Mouse (Mus musculus) liver, adult 2 months (tissue): ENCODE data around the gene 5730522E02Rik. TPM values are rescaled to one million over a fixed set of nuclear protein-coding genes. Genes with fewer than 3 reads are reported as not detected.

Source experiments
- DNase-seq: peaks from one replicate; pipeline ENCODE4 v3.0.0-alpha.2; 2011; ENCODE audit warnings: low read depth, low spot score; ENCODE audit errors: extremely low read depth
- H3K27ac ChIP-seq: fragments of 200-500 bp; replicated peaks from 2 replicates; pipeline ENCODE4 v1.5.1; 2012; ENCODE audit warnings: low read depth, mild to moderate bottlenecking, control low read depth, inconsistent platforms, low read length; ENCODE audit not compliant: insufficient read depth
- H3K27me3 ChIP-seq: fragments of 200-500 bp; 2 replicates; pipeline ENCODE4 v1.6.1; 2012; ENCODE audit warnings: mild to moderate bottlenecking, moderate library complexity, low read length, inconsistent platforms; ENCODE audit not compliant: control insufficient read depth, insufficient read depth
- H3K36me3 ChIP-seq: fragments of 200-500 bp; 2 replicates; pipeline ENCODE4 v1.6.1; 2012; ENCODE audit warnings: low read length, inconsistent platforms; ENCODE audit not compliant: control insufficient read depth, insufficient read depth
- H3K4me1 ChIP-seq: fragments of 200-500 bp; 2 replicates; pipeline ENCODE4 v1.6.1; 2011; ENCODE audit warnings: low read length; ENCODE audit not compliant: control insufficient read depth, insufficient read depth
- H3K4me3 ChIP-seq: fragments of 200-500 bp; 2 replicates; pipeline ENCODE4 v1.5.1; 2011; ENCODE audit warnings: low read depth, mild to moderate bottlenecking, control low read depth, low read length, moderate library complexity; ENCODE audit not compliant: insufficient read depth
- H3K79me2 ChIP-seq: fragments of 200-500 bp; 2 replicates; pipeline ENCODE4 v1.6.1; 2012; ENCODE audit warnings: inconsistent platforms, mild to moderate bottlenecking, low read length, moderate library complexity; ENCODE audit not compliant: control insufficient read depth, insufficient read depth
- H3K9ac ChIP-seq: fragments of 200-500 bp; 2 replicates; pipeline ENCODE4 v1.6.1; 2012; ENCODE audit warnings: low read depth, mild to moderate bottlenecking, control low read depth, inconsistent platforms, low read length
- CTCF ChIP-seq: fragments of 200-500 bp; IDR thresholded peaks from 2 replicates; pipeline ENCODE4 v1.5.1; 2011; ENCODE audit warnings: low read depth, low read length, control low read depth
- POLR2A ChIP-seq: fragments of 200-500 bp; IDR thresholded peaks from 2 replicates; pipeline ENCODE4 v1.6.1; 2011; ENCODE audit warnings: low read length, control low read depth; ENCODE audit not compliant: insufficient read depth; ENCODE audit errors: extremely low read depth
- WGBS: fragments of 180-500 bp; shearing (Covaris S2); methylation state at CpG from one replicate; pipeline ENCODE4 v1.1.7; 2018; 5-methylcytosine and 5-hydroxymethylcytosine counted together
- polyA plus RNA-seq: library from polyadenylated mRNA; depleted of rRNA; stranded (reverse); fragments of >200 nt; gene quantifications from 2 replicates; pipeline ENCODE4 v1.2.3, GENCODE M21; 2012
- total RNA-seq: library from RNA; depleted of rRNA; stranded (reverse); fragments of >200 nt; gene quantifications from 2 replicates; pipeline ENCODE4 v1.2.3, GENCODE M21; 2014

5730522E02Rik gene
- total and polyA plus RNA-seq, 2 experiments, result 0.16 to 0.83 TPM

DNA sequence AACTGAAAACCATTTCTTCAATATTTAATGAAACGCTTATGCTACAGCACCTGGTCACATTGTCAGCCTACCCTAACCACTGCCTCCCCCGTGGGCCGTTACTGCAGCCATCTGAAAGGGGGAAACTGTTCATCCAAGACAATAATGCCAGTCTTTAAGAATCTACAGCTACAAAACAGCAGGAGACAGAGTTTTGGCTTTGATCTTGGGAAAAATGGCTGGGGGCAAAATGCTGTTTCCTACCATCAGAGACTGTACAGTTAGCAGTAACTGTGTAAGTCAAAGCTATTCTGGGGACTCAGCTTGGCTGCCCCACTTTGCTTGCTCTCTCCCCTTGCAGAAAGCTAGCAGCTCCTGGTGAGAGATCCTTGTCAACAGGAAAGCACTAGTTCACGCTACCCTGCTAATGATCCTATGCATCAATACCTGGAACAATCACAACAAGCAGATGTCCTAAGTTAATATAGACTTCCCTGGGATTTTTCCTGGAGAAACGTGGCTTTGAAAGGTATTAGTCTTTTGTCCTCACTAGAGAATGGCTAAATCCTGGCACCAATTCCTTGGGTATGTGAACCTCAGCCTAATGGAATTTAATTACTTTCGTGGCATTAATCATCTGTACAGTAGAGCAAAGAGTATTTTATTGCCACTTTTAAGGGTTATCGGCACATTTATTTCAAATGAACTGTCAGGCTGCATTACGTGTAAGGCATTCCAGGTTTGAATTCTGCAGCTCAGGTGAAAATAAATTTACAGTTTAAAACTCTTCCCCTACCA, 89.6 kb downstream of the 5730522E02Rik start:
- no peak for DNase-seq
- no peak overlapping the region for H3K9ac ChIP-seq
- H3K27ac ChIP-seq, result no peak overlapping the region
- H3K27me3 ChIP-seq, result no peaks in the 10 kb centered on the region
- TF ChIP-seq CTCF, result no peak
- no peak for TF ChIP-seq POLR2A
- H3K4me1 ChIP-seq, result no peaks in the 10 kb centered on the region
- no peaks in the 10 kb centered on the region for H3K36me3 ChIP-seq
- 84% methylated on average over 8 of the region's 8 CpGs for WGBS
- no peak overlapping the region for H3K4me3 ChIP-seq
- no peaks in the 10 kb centered on the region for H3K79me2 ChIP-seq

DNA sequence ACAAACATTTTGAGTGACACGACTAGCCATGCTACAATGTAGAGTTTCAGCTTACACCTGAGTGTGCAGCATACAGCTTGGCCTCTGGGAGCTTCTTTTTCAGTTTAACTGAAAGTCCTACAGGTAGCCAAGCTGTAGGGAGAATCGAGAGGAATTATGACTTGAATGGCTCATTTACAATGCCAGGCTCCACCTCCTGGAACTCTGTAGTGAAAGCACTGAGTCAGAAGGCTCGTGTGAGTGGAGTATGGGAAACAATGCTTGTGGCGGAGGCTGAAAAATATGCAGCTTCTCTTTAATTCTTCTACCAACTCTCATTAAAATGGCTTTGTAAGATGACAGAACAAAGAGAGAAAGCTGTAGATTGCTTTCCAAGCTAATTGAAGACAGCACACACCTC, 92.9 kb downstream of the 5730522E02Rik start:
- no peaks in the 10 kb centered on the region for H3K4me1 ChIP-seq
- H3K36me3 ChIP-seq, result no peaks in the 10 kb centered on the region
- no peak overlapping the region for H3K27ac ChIP-seq
- no peak overlapping the region for H3K4me3 ChIP-seq
- TF ChIP-seq POLR2A (no peak), CTCF (no peak)
- DNase-seq, result no peak
- no peaks in the 10 kb centered on the region for H3K79me2 ChIP-seq
- H3K27me3 ChIP-seq, result no peaks in the 10 kb centered on the region
- H3K9ac ChIP-seq, result no peak overlapping the region
- WGBS, result 80% methylated on average over 4 of the region's 4 CpGs

DNA sequence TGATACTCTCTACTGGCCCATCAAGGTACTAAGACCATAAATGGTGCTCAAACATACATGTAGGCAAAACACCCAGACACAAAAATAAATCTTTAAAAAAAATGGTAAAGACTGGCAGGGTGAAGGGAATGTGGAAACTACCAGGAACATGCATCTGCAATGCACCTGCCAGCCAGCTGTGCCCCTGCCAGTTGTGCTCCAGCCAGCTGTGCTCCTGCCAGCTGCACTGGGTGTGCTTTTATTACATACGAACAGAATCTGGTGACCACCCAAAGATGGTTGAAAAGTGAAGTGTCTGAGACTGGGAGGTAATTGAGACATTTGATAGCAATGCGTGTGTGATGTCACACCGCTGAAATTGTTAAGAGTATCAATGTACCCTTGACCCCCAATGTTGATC, 98.4 kb downstream of the 5730522E02Rik start:
- H3K79me2 ChIP-seq, result no peaks in the 10 kb centered on the region
- peaks cover 6% of the 10 kb centered on the region; the same call in 1 of the 2 replicates for H3K4me1 ChIP-seq
- TF ChIP-seq POLR2A, result no peak
- no peak for TF ChIP-seq CTCF
- H3K27me3 ChIP-seq, result no peaks in the 10 kb centered on the region
- DNase-seq, result no peak
- 22% methylated on average over 3 of the region's 3 CpGs for WGBS
- no peak overlapping the region for H3K4me3 ChIP-seq
- no peak overlapping the region for H3K9ac ChIP-seq
- no peaks in the 10 kb centered on the region for H3K36me3 ChIP-seq
- no peak overlapping the region for H3K27ac ChIP-seq

DNA sequence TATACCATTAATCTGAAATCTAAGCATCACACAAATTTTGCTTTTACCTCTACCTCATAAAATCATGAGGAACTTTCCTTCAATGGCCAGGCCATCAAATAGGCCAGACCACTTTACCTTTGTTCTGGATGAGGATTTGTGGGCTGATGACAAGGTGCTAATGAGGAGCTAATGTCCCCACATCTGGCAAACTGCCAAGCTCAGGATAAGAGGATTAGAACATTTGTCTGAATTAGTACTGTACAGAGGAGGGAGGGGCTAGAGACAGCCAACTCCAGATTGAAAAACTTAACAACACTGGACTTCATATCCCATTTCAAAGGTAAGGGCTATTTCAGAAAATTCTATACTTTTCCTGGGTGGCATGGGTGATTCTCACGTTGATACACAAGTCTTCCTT, 101.9 kb downstream of the 5730522E02Rik start:
- TF ChIP-seq CTCF (no peak), POLR2A (no peak)
- Histone ChIP-seq H3K79me2 (no peaks in the 10 kb centered on the region), H3K9ac (no peak overlapping the region), H3K36me3 (no peaks in the 10 kb centered on the region), H3K27ac (no peak overlapping the region), H3K4me1 (peaks cover 6% of the 10 kb centered on the region; the same call in 1 of the 2 replicates), H3K4me3 (no peak overlapping the region), H3K27me3 (no peaks in the 10 kb centered on the region; the same call in 1 of the 2 replicates)
- 71% methylated on average over 1 of the region's 1 CpGs for WGBS
- no peak for DNase-seq

DNA sequence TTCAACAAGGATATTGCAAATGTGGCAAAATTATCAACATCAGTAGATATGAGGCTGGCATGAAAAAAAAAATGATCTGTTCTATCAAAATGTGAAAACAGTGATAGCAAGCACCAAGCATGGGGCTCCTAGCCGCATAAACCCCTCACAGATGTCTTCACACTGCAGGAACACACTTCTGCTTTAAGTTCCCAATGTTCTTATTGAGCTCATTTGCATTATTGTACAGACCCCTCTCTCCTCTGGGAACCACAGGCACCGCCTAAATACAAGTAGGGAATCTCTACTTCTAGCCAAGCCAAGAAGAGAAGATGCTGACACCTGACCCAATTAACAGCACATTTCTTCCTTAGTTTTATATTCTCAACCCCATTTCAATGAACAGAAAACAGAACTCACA, 105.9 kb downstream of the 5730522E02Rik start:
- Histone ChIP-seq H3K4me3 (no peak overlapping the region), H3K27me3 (no peaks in the 10 kb centered on the region; the same call in 1 of the 2 replicates), H3K27ac (no peak overlapping the region), H3K79me2 (no peaks in the 10 kb centered on the region), H3K36me3 (no peaks in the 10 kb centered on the region), H3K9ac (no peak overlapping the region), H3K4me1 (peaks cover 2% of the 10 kb centered on the region; the same call in 1 of the 2 replicates)
- no peak for DNase-seq
- 84% methylated on average over 2 of the region's 2 CpGs for WGBS
- TF ChIP-seq CTCF (no peak), POLR2A (no peak)

DNA sequence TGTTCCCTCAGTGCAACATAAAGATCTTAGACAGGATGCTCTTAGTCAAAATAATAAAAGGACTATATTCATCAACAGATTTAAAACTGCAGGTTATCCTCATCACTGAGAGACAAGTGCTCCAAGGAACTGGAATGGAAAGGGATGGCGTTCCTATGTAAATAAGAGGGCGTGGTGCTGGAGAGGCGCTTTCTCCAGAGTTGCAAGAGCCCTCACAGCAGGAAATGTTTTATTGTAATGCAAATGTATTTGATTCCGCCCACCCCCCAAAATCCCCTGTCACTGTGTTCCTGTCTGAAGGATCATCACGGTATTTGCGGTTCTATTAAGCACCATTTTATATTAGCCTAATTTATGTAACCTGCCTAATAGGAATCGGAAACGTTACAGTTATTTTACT, 106.9 kb downstream of the 5730522E02Rik start:
- WGBS, result 17% methylated on average over 8 of the region's 8 CpGs
- no peaks in the 10 kb centered on the region for H3K36me3 ChIP-seq
- TF ChIP-seq POLR2A, result no peak
- no peak for TF ChIP-seq CTCF
- no peak overlapping the region for H3K27ac ChIP-seq
- H3K4me3 ChIP-seq, result no peak overlapping the region
- H3K4me1 ChIP-seq, result peaks cover 2% of the 10 kb centered on the region; the same call in 1 of the 2 replicates
- no peak for DNase-seq
- H3K27me3 ChIP-seq, result no peaks in the 10 kb centered on the region; the same call in 1 of the 2 replicates
- no peak overlapping the region for H3K9ac ChIP-seq
- H3K79me2 ChIP-seq, result no peaks in the 10 kb centered on the region
